Mouse (Mus musculus): ENCODE data around the gene Hoxb8.
A peak's percentile ranks its signal among the peaks of the same experiment; 100 is the strongest.

Hoxb8 gene

DNA sequence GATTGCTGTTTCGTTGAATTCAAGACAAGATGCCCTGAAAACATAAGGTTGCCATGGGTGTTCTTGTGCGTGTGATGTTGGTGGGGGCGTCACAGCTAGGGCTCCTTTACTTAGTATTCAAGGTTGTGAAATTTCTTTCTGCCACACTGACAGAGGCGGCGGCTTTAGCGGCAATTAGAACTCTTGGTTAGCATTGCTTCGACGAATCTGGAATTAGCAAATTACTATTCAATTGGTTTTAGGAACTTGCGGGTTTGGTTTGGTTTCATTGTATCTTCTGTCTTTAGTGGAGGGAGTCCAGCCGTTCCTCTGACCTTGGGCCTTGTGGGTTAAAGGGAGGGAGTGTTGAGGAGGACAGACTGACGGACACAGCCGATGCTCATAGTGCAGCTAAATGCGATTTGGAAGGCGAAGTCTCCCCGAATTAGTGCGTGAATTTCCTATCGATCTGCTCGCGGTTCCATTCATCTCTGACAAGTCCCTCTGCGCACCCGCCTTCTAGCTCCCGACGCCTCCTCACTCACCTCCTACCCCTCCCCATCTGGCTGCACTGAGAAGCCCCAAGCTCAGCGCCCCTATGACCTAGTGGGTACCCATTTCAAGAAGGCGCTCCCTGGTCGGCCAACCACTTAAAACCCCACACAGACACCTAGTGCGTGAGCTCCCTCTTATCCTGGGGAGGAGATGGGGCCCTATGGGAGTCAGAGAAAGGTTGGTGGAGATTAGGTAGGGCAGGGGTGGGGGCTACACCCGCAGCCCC lies 36.1 kb downstream of the Hoxb8 start, which contains the start of gene Hoxb4:
Gene Hoxb4 (plus strand): TSS at position 660 of the 760 bp plus-strand sequence.
- no peak for DNase-seq

- peak; percentile 48 to 58 for DNase-seq
These were observed 36.8 kb downstream of the Hoxb8 start for GRCm38 (mm10) chr11:96318368-96319070.

GRCm38 (mm10) chr11:96319071-96319902 lies 37.6 kb downstream of the Hoxb8 start:
- no peak for DNase-seq

DNA sequence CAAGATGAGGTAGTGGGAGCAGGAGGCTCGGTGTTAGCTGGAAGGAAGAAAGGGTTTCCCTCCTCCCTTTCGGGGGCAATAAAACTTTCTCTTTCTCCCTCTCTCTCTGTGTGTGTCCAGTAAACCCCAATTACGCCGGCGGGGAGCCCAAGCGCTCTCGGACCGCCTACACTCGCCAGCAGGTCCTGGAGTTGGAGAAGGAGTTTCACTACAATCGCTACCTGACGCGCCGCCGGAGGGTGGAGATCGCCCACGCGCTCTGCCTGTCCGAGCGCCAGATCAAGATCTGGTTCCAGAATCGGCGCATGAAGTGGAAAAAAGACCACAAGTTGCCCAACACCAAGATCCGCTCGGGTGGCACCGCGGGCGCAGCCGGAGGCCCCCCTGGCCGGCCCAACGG lies 38.2 kb downstream of the Hoxb8 start:
- no peak for DNase-seq

GRCm38 (mm10) chr11:96320688-96321087 lies 39.0 kb downstream of the Hoxb8 start:
- DNase-seq = no peak

GRCm38 (mm10) chr11:96321846-96322245 lies 40.1 kb downstream of the Hoxb8 start:
- DNase-seq = no peak

GRCm38 (mm10) chr11:96322738-96323137 lies 41.0 kb downstream of the Hoxb8 start:
- no peak for DNase-seq

- no peak for DNase-seq
These were observed 41.4 kb downstream of the Hoxb8 start, which contains the start of gene Hoxb3 for GRCm38 (mm10) chr11:96323154-96323553. Hoxb3 (plus strand) TSS chr11:96323326.

DNA sequence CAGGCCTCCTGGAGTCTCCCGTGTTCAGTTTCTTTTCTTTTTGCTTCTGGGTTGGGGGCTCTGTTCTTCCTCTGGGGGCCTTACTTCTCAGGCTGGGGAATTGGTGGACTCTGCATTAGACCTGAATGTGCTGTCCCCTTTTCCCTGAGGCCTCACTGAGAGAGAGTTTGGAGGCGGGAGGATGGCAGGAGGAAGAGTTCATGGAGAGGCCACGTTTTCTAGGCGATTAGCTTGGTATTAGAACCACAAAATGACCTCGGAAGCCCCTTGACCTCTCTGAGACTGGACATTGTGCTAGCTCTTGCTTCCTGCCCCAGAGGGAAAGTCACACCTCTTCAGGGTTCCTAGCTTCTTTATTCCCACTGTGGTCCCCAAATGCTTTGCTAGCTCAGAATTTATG lies 42.4 kb downstream of the Hoxb8 start:
- DNase-seq = no peak

GRCm38 (mm10) chr11:96324965-96325364 lies 43.3 kb downstream of the Hoxb8 start:
- no peak for DNase-seq

- DNase-seq = no peak
These were observed 44.1 kb downstream of the Hoxb8 start for GRCm38 (mm10) chr11:96325747-96326212.

GRCm38 (mm10) chr11:96326705-96327104 lies 45.0 kb downstream of the Hoxb8 start:
- DNase-seq = no peak

DNA sequence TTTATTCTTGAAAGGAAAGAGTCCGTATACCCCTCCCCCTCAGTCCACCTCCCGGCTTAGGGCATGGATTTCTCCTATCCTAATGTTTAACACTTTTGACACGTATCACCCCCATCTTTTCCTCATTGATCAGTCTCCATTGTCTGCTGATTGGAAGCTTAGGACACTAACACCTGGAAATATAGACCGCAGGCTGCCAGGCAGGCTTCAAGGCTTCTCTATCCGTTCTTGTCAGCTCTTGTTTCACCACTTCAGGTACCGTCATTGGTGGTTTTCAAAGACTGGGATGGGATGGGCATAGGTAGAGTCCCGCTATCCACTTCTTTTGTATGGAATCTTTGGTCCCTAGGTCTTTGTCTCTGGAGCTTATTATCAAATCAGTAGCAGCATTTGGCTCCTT lies 45.4 kb downstream of the Hoxb8 start:
- DNase-seq = no peak

DNA sequence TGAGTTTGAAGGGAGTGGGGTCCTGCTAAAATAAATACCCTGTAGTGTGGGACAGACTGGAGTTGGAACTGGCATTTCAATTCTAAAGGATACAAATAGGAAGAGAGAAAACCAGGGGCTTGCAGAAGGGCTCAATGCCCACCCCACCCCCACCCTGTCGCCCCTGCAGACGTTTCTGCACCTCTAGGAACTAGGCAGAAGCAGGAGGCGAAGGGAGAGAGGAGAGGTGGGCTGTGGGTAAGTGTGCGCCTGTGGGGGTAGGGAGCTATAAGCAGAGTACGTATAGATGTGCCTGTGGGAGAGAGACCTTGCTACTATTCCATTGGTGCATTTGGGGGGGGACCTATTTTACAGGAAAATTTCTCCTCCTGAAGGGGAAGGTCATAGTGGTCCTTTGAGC lies 46.0 kb downstream of the Hoxb8 start:
- DNase-seq = no peak

- no peak for DNase-seq
These were observed 46.9 kb downstream of the Hoxb8 start for GRCm38 (mm10) chr11:96328605-96329004.

DNA sequence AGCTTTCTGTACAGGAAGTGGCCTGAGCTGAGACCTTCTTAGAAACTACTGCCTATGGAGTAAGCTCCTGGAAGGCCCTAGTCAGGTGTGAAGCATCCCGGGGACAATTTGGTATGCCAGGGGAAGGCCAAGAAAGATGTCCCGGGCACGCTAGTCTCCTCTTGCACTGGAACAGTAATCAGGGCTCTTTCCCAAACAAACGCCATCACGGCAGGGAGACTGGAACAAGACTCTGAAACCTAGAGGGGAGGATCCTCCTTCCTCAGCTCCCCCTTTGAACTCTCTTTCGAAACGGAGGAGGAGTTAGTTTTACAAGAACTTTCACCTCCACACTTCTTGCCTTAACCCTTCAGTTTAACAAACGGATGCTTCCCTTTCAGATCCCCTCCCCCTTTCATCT lies 50.4 kb downstream of the Hoxb8 start:
- no peak for DNase-seq

DNA sequence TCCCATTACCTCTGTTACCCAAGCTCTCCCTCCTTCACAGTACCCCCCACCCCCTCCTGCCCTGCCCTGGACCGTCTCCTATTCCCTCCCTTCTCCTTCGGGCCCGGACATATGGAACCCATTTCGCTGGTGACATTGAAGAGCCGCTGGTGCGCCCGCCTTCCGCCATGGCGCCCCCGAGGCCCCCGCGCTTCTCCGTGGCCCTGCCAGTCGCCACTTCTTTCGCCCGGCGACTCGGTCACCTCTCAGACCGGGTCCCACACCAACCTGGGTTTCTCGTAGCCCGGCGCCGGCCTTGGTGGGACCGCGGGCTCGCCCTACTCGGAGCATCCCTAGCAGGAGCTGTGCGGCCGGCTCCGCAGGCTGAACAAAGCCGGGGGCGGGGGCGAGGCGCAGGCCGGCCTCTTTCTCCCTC lies 50.9 kb downstream of the Hoxb8 start:
- no peak for DNase-seq

DNA sequence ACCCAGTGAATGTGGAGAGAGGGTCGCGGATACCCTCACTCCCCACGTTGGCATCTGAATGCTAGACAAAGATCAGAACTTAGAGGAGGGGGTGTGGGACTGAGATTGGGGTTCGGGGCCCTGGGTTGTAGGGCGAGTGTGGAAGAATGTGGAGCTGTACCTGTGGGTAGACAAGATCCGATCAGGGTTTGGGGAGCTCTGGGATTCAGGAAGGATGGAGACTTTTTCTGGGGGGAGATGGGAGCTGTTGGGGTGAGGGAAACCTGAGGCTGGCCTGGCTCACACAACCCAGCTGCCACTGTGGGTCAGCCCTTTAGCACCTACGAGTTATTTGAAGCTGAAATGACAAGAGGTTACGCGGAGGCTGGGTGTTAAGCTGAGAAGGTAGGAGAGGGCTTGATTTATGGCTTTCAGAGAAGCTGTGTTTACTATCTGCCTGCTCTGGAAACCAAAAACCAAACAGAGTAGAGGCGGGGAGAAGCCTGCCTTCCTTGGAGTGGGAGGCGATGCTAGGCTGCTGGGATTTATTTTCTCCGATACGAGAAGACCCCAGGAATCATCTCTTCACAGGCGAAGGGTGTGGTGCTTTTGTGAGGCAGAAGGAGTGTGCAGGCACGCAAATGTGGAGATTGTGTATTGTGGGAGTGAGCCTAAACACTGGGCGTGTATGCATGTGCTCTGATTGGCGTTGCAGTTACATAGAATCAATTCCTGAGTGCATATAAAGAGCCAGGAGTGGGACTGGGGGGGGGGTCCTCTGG lies 51.7 kb downstream of the Hoxb8 start:
- no peak for DNase-seq

GRCm38 (mm10) chr11:96334002-96334364 lies 52.3 kb downstream of the Hoxb8 start:
- DNase-seq = no peak
